In the genomic region with DNA sequence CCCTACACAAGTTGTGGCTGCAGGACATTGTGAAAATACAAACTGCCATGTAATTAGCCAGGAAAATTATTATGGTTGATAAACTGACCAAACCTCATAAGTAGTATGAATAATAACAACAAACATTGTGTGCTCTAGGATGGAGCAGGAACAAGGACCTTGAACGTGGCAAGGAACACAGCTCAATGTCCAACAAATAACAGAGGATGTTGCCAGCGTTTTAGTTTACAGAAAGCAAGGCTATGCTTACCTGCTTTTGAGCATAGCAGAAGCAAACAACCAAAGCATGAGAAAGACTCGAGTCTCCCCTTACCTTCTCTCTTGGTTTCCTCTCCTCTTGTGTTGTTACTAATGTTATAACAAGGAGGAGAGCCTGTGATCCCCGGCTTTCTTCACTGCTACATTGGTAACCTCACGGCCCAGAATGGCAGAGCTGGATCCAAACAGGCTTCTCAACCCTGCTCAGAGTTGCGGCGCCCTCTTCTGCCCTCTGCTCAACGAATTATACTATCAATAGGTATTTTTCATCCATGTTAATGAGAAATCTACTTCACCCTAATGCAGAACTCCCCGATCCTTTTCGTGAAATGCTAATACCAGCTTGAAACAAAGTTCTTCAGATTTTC, we compare ENCODE assay signal across 8 mouse cellular contexts. TPM values are rescaled to one million over a fixed set of nuclear protein-coding genes. Genes with fewer than 3 reads are reported as not detected.
DNase-seq lines count a peak whose midpoint lies in the region; ATAC-seq and TF ChIP-seq lines count a peak whose summit lies in the region.

No protein-coding gene starts in this region.

- no peaks in the 10 kb centered on the region for H3K9me3 ChIP-seq in hindbrain, embryonic 14.5 days (ENCODE audit: control insufficient read depth, low read length)

- WGBS in hindbrain, embryonic 14.5 days = 42% methylated on average over 10 of the region's 10 CpGs

- H3K27ac ChIP-seq in gastrocnemius, adult 2 months = peak overlapping the region; percentile 88
- H3K27ac ChIP-seq in hindbrain, embryonic 14.5 days = peak overlapping the region; percentile 96

- H3K4me1 ChIP-seq in hindbrain, embryonic 14.5 days (replicated peaks; ENCODE audit: control insufficient read depth, insufficient read depth, low read length) = peaks cover 29% of the 10 kb centered on the region

- H3K9ac ChIP-seq in hindbrain, embryonic 14.5 days = peak overlapping the region; percentile 99

- intact Hi-C loops in gastrocnemius, adult 2 months (cut with DNase I) = loop anchor here (10.0 kb wide), 1 partner anchor 545 kb away; no protein-coding TSS in a partner anchor
- intact Hi-C loops in gastrocnemius, postnatal 14 days (cut with DNase I; ENCODE audit: low total_unique reads) = no loop called here

- H3K4me3 ChIP-seq in gastrocnemius, adult 2 months = peak overlapping the region; percentile 90
- peak overlapping the region; percentile 89 for H3K4me3 ChIP-seq in hindbrain, embryonic 14.5 days (replicated peaks; ENCODE audit: low read length)

- DNase-seq in gastrocnemius, adult 2 months = no peak
- no peak for DNase-seq in gastrocnemius, postnatal 14 days
- peak; percentile 18 for DNase-seq in embryo, embryonic 9.5 days (ENCODE audit: extremely low spot score)
- no peak for DNase-seq in hindbrain, embryonic 14.5 days (ENCODE audit: low spot score)
- DNase-seq in lung, postnatal 36 days = peak; percentile 50
- peak; percentile 72 for DNase-seq in thymus, postnatal 4 days

- H3K27me3 ChIP-seq in hindbrain, embryonic 14.5 days (ENCODE audit: control insufficient read depth, insufficient read depth, low read length) = no peaks in the 10 kb centered on the region

- peak overlapping the region; percentile 81 for H3K4me2 ChIP-seq in hindbrain, embryonic 14.5 days (replicated peaks)

- no peak for TF ChIP-seq CTCF in gastrocnemius, adult 2 months (IDR thresholded peaks at IDR 0.05)

- peak; percentile 2 for ATAC-seq in CD4-positive, CD25-positive, alpha-beta regulatory T cell, adult 4 months
- ATAC-seq in hindbrain, embryonic 14.5 days (ENCODE audit: low FRiP score) = no peak
- no peak for ATAC-seq in activated CD4-positive, CD25-positive, alpha-beta regulatory T cell, adult 4 months

- 0 out of 2 replicates have a peak, but pooled peaks cover 4% of the 10 kb centered on the region for H3K36me3 ChIP-seq in hindbrain, embryonic 14.5 days (replicated peaks; ENCODE audit: control insufficient read depth, insufficient read depth)

RNA-seq across cellular contexts. Expression of gene Fam160b1, which starts 0.7 kb away (rescaled TPM):
- total RNA-seq in gastrocnemius, adult 2 months (2021) = 10 to 100 TPM; 12.0 to 17.4 TPM
- total RNA-seq in gastrocnemius, postnatal 14 days (2021) = 1 to 10 TPM; 8.1 to 8.6 TPM
- 1 to 10 TPM; 8.1 to 8.7 TPM for polyA plus RNA-seq in CD4-positive, CD25-positive, alpha-beta regulatory T cell, adult 4 months (2017; shearing (Covaris generic))
- 17.4 and 18.5 TPM in 2 replicates for polyA plus RNA-seq in hindbrain, embryonic 14.5 days (2014; fragmentation: Nextera tagmentation; extraction: Ambion mirVana)
- 1 to 10 TPM; 8.3 to 9.0 TPM for polyA plus RNA-seq in activated CD4-positive, CD25-positive, alpha-beta regulatory T cell, adult 4 months (2017; shearing (Covaris generic))

RNA-seq across cellular contexts. Expression of gene Ablim1, which starts 45.1 kb away (rescaled TPM):
- total RNA-seq in gastrocnemius, adult 2 months (2021) = 10 to 100 TPM; 38.5 to 56.1 TPM
- 10 to 100 TPM; 50.6 to 57.8 TPM for total RNA-seq in gastrocnemius, postnatal 14 days (2021)
- polyA plus RNA-seq in CD4-positive, CD25-positive, alpha-beta regulatory T cell, adult 4 months (2017; shearing (Covaris generic)) = 100 to 1,000 TPM; 290 to 362 TPM
- 56.6 and 61.8 TPM in 2 replicates for polyA plus RNA-seq in hindbrain, embryonic 14.5 days (2014; fragmentation: Nextera tagmentation; extraction: Ambion mirVana)
- 100 to 1,000 TPM; 268 to 273 TPM for polyA plus RNA-seq in activated CD4-positive, CD25-positive, alpha-beta regulatory T cell, adult 4 months (2017; shearing (Covaris generic))

Comparison
In these comparisons a context has a peak if more than half of its experiments do, and no peak if none do; other contexts are left out.
1. DNase-seq: peak in embryo, embryonic 9.5 days (single experiment), lung, postnatal 36 days (single experiment) and thymus, postnatal 4 days (single experiment); none in gastrocnemius, adult 2 months (single experiment), gastrocnemius, postnatal 14 days (single experiment) and hindbrain, embryonic 14.5 days (single experiment).